Mouse (Mus musculus) heart, embryonic 11.5 days (tissue): ENCODE results near the gene Cdk12. TPM values are rescaled to one million over a fixed set of nuclear protein-coding genes. Genes with fewer than 3 reads are reported as not detected.

Experiments
- ATAC-seq: fragments of 200-750 bp; cut with Nextera tagmentation; replicated peaks from 2 replicates; pipeline ENCODE4 v1.8.0; 2017; ENCODE audit warnings: moderate library complexity; ENCODE audit not compliant: insufficient number of reproducible peaks, low FRiP score, low TSS enrichment
- H3K27ac ChIP-seq: fragments of 300-500 bp; sonication (generic); 2 replicates; pipeline ENCODE4 v1.5.1; 2014; ENCODE audit warnings: mild to moderate bottlenecking, low read depth, low read length
- H3K27me3 ChIP-seq: fragments of 300-500 bp; sonication (generic); 2 replicates; pipeline ENCODE4 v1.6.1; 2014; ENCODE audit warnings: mild to moderate bottlenecking, low read length, mixed read lengths; ENCODE audit not compliant: control insufficient read depth, insufficient read depth
- H3K36me3 ChIP-seq: fragments of 300-500 bp; sonication (generic); 2 replicates; pipeline ENCODE4 v1.6.1; 2014; ENCODE audit warnings: mild to moderate bottlenecking, low read length, moderate library complexity, mixed read lengths; ENCODE audit not compliant: control insufficient read depth, insufficient read depth
- H3K4me1 ChIP-seq: fragments of 300-500 bp; sonication (generic); 2 replicates; pipeline ENCODE4 v1.6.1; 2014; ENCODE audit warnings: low read length; ENCODE audit not compliant: control insufficient read depth, insufficient read depth
- H3K4me2 ChIP-seq: fragments of 300-500 bp; sonication (generic); 2 replicates; pipeline ENCODE4 v1.6.1; 2014; ENCODE audit warnings: mild to moderate bottlenecking, moderate library complexity
- H3K4me3 ChIP-seq: fragments of 300-500 bp; sonication (generic); 2 replicates; pipeline ENCODE4 v1.5.1; 2014; ENCODE audit warnings: low read depth, low read length
- H3K9ac ChIP-seq: fragments of 300-500 bp; sonication (generic); 2 replicates; pipeline ENCODE4 v1.6.1; 2014; ENCODE audit warnings: mild to moderate bottlenecking, low read depth, low read length, moderate library complexity
- H3K9me3 ChIP-seq: fragments of 300-500 bp; sonication (generic); replicated peaks from 2 replicates; pipeline ENCODE4 v1.6.1; 2016; ENCODE audit warnings: low read length; ENCODE audit not compliant: control insufficient read depth
- WGBS: fragments of 180-500 bp; shearing (Covaris S2); extraction: QIAGEN DNeasy Blood & Tissue Kit; methylation state at CpG from one replicate; pipeline ENCODE4 v1.1.7; 2014; ENCODE audit not compliant: insufficient replicate concordance; 5-methylcytosine and 5-hydroxymethylcytosine counted together
- polyA plus RNA-seq: library from polyadenylated mRNA; unstranded; fragments of >200 nt; fragmentation: Nextera tagmentation; extraction: Ambion mirVana; gene quantifications from 2 replicates; pipeline ENCODE4 v1.2.1, GENCODE M21; 2014

The Cdk12 gene
- polyA plus RNA-seq, 1 experiment from 2014 or later, result 11.4 TPM

DNA sequence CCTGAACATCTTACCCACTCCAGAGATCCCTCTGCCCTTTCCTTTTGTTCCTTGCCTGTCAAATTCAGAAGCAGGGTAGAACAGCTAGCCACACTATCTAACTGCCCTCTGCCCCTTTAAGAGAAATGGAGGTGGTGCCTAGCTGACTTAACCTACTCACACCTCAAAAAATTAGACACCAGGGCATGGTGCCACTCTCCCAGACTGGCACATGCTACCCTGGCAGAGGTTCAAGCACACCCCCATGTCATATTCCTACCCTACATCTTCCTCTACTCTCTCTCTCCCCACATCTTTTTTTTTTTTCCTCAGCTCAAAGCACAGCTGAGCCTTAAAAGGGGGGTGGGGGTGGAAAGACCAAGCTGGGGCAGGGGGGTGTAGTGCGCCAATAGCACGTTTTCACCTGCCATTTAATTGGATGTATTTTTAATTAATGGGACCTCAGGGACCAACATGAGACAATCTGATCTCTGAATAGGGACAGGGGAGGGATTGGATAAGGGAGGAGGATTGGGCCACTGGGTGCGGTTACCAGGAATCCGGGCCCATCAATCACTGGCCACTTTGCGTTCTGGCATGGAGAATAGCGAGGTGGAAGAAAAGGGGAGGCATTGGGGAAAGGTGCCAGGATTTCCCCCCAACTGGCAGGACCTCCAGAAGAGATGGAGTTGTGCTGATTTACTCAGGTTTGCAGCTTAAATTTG lies 64.0 kb downstream of the Cdk12 start:
- H3K9me3 ChIP-seq, result no peaks in the 10 kb centered on the region
- H3K27me3 ChIP-seq, result no peaks in the 10 kb centered on the region
- 73% methylated on average over 6 of the region's 6 CpGs for WGBS
- H3K4me2 ChIP-seq, result no peak overlapping the region
- H3K4me1 ChIP-seq, result no peaks in the 10 kb centered on the region
- no peak overlapping the region for H3K4me3 ChIP-seq
- no peak overlapping the region for H3K27ac ChIP-seq
- no peak overlapping the region for H3K9ac ChIP-seq
- H3K36me3 ChIP-seq, result peaks cover 11% of the 10 kb centered on the region
- ATAC-seq, result no peak

DNA sequence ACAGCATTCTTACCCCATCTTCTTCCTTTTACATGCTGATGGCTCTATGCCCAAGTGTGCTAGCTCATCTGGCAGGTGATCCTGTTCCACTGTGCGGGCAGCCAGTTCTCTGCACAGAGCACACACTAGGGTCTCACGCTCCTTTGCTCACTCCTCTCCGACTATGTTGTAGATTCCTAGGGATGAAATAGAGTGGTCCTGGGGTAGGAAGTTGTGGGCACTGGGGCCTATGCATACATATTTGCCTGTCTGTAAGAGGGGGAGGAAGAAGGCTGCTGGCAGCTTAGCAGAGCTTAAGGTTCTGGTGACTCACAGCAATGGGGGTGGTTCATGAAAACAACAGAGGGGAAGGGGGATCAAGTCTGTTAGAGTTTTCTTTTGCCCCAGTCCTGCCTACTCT lies 67.2 kb downstream of the Cdk12 start:
- Histone ChIP-seq H3K27me3 (no peaks in the 10 kb centered on the region), H3K4me2 (no peak overlapping the region), H3K9me3 (no peaks in the 10 kb centered on the region), H3K9ac (no peak overlapping the region), H3K27ac (no peak overlapping the region), H3K4me3 (no peak overlapping the region), H3K36me3 (peaks cover 22% of the 10 kb centered on the region), H3K4me1 (no peaks in the 10 kb centered on the region)
- ATAC-seq, result no peak
- WGBS, result 89% methylated on average over 3 of the region's 3 CpGs

DNA sequence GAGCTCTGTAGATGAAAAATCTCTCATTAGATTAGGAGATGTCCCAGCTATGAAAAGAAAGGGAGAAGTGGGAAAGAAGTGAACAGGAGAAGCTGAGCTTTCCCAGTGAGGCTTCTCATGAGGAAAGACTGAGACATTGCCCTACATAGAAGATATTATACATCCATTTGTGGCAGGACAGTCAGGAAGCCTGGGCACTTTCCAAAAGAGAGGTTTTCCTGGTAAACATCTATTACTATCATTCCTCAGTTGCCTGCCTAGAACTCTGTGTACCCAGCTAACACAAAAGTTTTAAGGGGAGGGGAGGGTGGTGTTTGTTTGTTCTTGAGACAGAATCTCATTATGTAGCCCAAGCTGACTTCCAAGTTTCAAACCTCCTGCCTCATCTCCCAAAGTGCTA lies 67.6 kb downstream of the Cdk12 start:
- Histone ChIP-seq H3K4me2 (no peak overlapping the region), H3K27me3 (no peaks in the 10 kb centered on the region), H3K4me1 (no peaks in the 10 kb centered on the region), H3K36me3 (peaks cover 22% of the 10 kb centered on the region), H3K4me3 (no peak overlapping the region), H3K9me3 (no peaks in the 10 kb centered on the region), H3K27ac (no peak overlapping the region), H3K9ac (no peak overlapping the region)
- ATAC-seq, result no peak

DNA sequence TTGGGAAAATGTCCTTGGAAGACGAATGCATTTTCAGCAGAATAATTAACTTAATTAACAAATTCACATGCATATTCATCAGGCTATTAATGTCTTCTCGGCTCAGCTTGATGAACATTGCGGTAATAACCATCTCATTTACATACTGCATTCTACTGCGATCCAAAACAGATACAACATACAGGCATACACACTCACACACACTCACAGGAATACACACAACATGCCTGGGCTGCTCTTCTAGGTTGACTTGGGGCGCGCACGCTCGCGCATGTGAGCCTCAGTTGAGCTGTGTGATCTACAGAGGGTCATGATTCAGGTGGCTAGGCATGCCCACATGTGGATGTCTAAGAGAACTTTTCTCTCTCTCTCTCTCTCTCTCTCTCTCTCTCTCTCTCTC lies 80.9 kb downstream of the Cdk12 start:
- H3K27me3 ChIP-seq, result peaks cover 3% of the 10 kb centered on the region; the same call in 1 of the 2 replicates
- H3K36me3 ChIP-seq, result no peaks in the 10 kb centered on the region; the same call in 1 of the 2 replicates
- 30% methylated on average over 9 of the region's 9 CpGs for WGBS
- H3K4me3 ChIP-seq, result no peak overlapping the region
- no peak overlapping the region; the same call in 1 of the 2 replicates for H3K4me2 ChIP-seq
- peaks cover 2% of the 10 kb centered on the region; the same call in 1 of the 2 replicates for H3K4me1 ChIP-seq
- ATAC-seq, result no peak
- no peak overlapping the region for H3K9ac ChIP-seq
- H3K27ac ChIP-seq, result no peak overlapping the region
- no peaks in the 10 kb centered on the region for H3K9me3 ChIP-seq

DNA sequence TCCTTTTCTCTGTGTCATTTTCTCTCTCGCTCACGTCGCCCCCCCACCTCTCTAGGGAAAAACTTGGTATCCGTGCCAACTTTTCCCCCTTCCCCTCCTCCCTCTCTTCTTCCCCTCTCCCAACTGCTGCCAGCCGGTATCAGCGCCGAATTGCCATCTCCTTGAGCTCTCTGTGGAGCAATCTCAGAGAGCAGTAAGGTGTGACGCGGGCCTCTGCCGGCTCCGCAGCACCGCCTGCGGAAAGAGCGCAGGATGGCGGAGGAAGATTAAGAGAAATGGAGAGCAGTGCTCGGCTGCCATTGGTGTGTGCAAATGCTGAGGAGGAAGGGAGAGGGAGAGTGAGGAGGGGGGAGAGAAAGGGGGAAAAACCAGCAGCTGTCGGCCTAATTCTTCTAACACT lies 81.4 kb downstream of the Cdk12 start:
- H3K4me3 ChIP-seq, result peak overlapping the region; percentile 27
- H3K9ac ChIP-seq, result no peak overlapping the region
- WGBS, result 2% methylated on average over 17 of the region's 17 CpGs
- no peak overlapping the region for H3K27ac ChIP-seq
- H3K4me2 ChIP-seq, result peak overlapping the region; percentile 66
- ATAC-seq, result no peak
- peaks cover 2% of the 10 kb centered on the region; the same call in 1 of the 2 replicates for H3K4me1 ChIP-seq
- no peaks in the 10 kb centered on the region for H3K9me3 ChIP-seq
- H3K36me3 ChIP-seq, result no peaks in the 10 kb centered on the region; the same call in 1 of the 2 replicates
- peaks cover 5% of the 10 kb centered on the region for H3K27me3 ChIP-seq

DNA sequence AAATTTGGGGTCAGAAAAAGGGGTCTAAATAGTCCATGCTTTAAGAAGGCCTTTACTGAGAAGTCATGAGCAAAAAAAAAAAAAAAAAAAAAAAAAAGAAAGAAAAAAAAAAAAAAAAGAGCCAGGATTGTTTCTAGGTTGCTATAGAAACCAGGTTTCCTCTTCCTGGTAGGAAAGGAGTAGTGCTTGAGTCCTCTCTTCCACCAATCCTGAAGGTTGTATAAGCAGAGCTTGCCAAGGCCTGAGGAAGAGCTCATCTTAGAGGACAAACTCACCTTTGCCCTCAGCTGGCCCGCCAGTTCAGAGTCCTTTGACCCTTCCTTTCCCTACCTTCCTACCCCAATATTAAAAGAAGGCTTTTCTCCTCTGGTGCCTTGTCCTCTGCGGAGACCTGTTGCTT lies 82.5 kb downstream of the Cdk12 start:
- ATAC-seq, result no peak
- no peaks in the 10 kb centered on the region; the same call in 1 of the 2 replicates for H3K36me3 ChIP-seq
- H3K4me1 ChIP-seq, result peaks cover 2% of the 10 kb centered on the region; the same call in 1 of the 2 replicates
- no peak overlapping the region for H3K4me2 ChIP-seq
- WGBS, result 58% methylated on average over 2 of the region's 2 CpGs
- H3K4me3 ChIP-seq, result no peak overlapping the region
- H3K9ac ChIP-seq, result no peak overlapping the region
- H3K9me3 ChIP-seq, result no peaks in the 10 kb centered on the region
- H3K27me3 ChIP-seq, result peaks cover 15% of the 10 kb centered on the region
- H3K27ac ChIP-seq, result no peak overlapping the region

DNA sequence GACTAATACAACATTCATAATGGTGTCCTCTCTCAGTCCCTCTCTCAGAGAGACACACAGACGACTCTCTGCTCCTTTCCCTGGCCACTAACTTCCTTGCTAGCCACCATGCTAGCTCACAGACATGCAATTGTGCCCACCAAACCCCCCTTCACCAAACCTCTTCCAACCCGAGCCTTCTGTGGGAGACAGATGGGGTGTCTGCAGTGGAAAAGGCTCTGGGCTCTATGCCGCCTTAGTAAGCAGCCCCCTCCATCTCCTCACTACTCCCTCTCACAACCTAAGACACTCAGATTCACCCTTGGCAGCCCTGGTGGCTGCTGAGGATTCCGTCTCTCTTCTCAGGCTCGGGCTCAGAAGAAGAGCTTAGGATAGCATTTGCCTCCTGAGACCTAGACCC lies 84.7 kb downstream of the Cdk12 start:
- Histone ChIP-seq H3K4me2 (no peak overlapping the region), H3K27me3 (peaks cover 24% of the 10 kb centered on the region), H3K4me1 (peaks cover 2% of the 10 kb centered on the region; the same call in 1 of the 2 replicates), H3K9ac (no peak overlapping the region), H3K4me3 (no peak overlapping the region), H3K9me3 (no peaks in the 10 kb centered on the region), H3K27ac (no peak overlapping the region), H3K36me3 (no peaks in the 10 kb centered on the region)
- ATAC-seq, result no peak
- 41% methylated on average over 5 of the region's 5 CpGs for WGBS

DNA sequence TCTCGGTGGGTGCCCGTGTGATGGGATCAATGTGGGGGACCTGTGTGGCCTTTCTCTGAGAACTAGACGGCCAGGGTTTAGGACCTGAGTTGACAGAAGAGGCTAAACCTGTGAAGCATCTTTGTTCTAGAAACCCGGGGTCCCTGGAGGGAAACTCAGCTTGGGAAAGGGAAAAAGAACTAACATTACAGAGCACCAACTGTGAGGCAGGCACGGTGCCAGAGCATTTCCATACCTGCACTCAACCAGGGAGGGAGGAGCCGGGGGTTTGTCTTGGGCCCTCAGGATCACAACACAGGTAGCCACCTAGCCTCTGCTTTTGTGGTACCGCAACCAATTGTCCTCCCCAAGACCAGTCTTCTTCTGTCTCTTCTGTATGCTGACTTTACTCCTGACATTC lies 85.1 kb downstream of the Cdk12 start:
- Histone ChIP-seq H3K4me1 (peaks cover 2% of the 10 kb centered on the region; the same call in 1 of the 2 replicates), H3K4me3 (no peak overlapping the region), H3K36me3 (no peaks in the 10 kb centered on the region), H3K9ac (no peak overlapping the region), H3K4me2 (no peak overlapping the region), H3K9me3 (no peaks in the 10 kb centered on the region), H3K27ac (no peak overlapping the region), H3K27me3 (peaks cover 24% of the 10 kb centered on the region)
- 46% methylated on average over 7 of the region's 7 CpGs for whole genome bisulfite sequencing
- ATAC-seq, result no peak

DNA sequence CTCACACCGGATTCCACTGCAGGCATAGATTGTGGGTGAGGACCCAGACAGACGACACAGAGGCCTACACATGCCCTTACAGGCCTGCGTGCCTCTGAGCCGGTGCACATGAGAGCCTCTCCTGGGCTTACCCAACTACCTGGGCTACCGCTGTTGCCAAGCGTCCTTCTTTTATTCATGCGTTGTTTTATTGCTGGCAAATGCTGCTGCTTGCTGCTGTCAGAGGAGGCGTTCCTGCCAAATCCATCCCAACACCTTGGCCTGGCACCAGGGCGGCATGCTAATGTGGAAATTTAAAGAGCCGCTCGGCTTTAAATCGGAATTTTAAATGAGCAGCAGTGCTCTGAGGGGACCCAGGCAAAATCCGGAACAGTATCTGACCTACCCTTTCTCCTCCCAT lies 87.0 kb downstream of the Cdk12 start:
- Histone ChIP-seq H3K9me3 (no peaks in the 10 kb centered on the region), H3K27me3 (peaks cover 30% of the 10 kb centered on the region), H3K9ac (no peak overlapping the region), H3K27ac (no peak overlapping the region), H3K36me3 (no peaks in the 10 kb centered on the region), H3K4me1 (0 out of 2 replicates have a peak, but pooled peaks cover 2% of the 10 kb centered on the region), H3K4me3 (no peak overlapping the region), H3K4me2 (no peak overlapping the region)
- no peak for ATAC-seq
- WGBS, result 45% methylated on average over 13 of the region's 13 CpGs
